Mouse (Mus musculus) bone marrow, adult 2 months (tissue): ENCODE measurements around the gene Gm128.

Source experiments
- CTCF ChIP-seq: fragments of 200-500 bp; IDR thresholded peaks from 2 replicates; pipeline ENCODE4 v1.5.1; 2011; ENCODE audit warnings: low read length, control low read depth; ENCODE audit not compliant: control insufficient read depth, insufficient read depth
- POLR2A ChIP-seq: fragments of 200-500 bp; IDR thresholded peaks from 2 replicates; pipeline ENCODE4 v1.6.1; 2011; ENCODE audit warnings: low read depth, mild to moderate bottlenecking, control low read depth, low read length, borderline replicate concordance; ENCODE audit not compliant: control insufficient read depth

DNA sequence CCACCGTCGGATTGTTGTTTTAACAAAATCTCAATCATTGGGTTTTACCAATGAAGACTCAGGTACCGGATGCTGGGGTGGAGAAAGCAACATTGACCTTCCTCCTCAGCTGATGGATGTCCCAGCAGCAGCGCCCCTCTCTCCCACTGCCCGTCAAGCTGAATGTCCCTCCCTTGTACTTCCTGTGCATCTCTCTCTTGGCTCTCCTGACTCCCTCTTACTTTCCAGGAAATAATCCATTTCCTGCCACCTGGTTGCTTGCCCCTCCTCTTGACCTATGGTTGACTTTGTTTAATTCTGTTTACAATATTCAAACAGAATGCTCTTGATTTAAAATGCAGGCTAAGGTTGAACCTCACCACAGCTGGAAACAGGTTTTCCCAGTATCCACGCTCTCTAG, 48.8 kb upstream of the Gm128 start:
- TF ChIP-seq CTCF (no peak), POLR2A (no peak)
